Mouse (Mus musculus): Measurements from ENCODE around the gene Vopp1. TPM values are rescaled to one million over a fixed set of nuclear protein-coding genes. Genes with fewer than 3 reads are reported as not detected.
A peak's percentile ranks its signal among the peaks of the same experiment; 100 is the strongest.
"Not testable (repeated sequence)": the region's sequence is repeated elsewhere in the genome, so short reads cannot be mapped to it uniquely, and the experiment has no call there.

The Vopp1 gene
- 269 and 319 TPM in 2 replicates for total RNA-seq (2014; rRNA removed)
- polyA plus RNA-seq (2015; fragmentation: Nextera tagmentation; extraction: Ambion mirVana): 182 and 188 TPM in 2 replicates

DNA sequence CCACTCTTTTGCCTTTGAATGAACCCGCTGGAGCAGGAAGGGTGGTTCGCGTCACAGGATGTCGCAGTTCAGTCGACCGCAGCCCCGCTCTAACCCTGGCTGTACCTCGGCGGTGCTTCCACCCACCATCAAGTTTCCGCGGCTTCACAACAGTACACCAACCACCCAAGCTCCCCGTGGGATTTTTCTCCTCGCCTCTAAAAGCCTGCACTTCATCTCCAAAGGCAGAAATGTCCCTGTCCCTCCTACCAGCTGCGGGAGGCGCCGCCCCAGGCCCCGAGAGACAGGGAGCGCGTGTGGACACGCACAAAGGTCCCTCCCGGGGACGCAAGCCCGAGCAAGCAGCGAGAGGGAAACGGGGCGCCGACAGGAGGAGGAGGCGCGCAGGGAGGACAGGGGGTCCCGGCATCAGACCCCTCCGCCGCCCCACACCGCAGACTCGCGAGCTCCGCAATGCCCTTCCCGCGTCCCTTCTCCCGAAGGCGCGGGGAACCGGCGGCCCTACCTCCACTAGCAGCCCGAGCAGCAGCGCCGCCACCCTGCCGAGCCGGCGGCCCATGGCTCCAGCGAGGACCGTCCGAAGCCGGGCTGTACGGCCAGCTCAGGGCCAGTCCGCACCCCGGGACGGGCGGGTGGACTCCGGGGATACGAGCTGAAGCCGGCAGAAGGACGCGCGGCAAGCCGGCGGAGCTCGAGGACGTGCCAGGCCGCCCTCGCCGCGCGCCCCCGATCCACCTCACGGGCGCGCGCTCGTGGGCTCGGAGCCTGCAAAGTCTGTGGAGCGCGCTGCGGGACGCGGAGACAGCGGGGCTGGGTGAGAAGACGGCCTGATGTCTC lies at the start of gene Vopp1:
TSS of gene Vopp1 (minus strand) at position 738 of the 837 bp plus-strand sequence.
- Histone ChIP-seq H3K4me3 (ENCODE audit: low read depth, low read length) (peak within 1 kb of the TSS; percentile 98), H3K9me3 (ENCODE audit: low read length) (no peaks in the 10 kb centered on the region), H3K4me1 (ENCODE audit: insufficient read depth, low read length) (0 out of 2 replicates have a peak, but pooled peaks cover 3% of the 10 kb centered on the region), H3K9ac (replicated peaks; ENCODE audit: low read length, poor library complexity, severe bottlenecking) (peak within 1 kb of the TSS; percentile 99), H3K27me3 (ENCODE audit: insufficient read depth, low read length) (no peaks in the 10 kb centered on the region), H3K4me2 (ENCODE audit: low read depth, low read length, poor library complexity, severe bottlenecking) (peak within 1 kb of the TSS; percentile 66), H3K36me3 (ENCODE audit: insufficient read depth, low read length) (no peaks in the 10 kb centered on the region), H3K27ac (ENCODE audit: low read depth, low read length) (peak within 1 kb of the TSS; percentile 94)
- WGBS: under 1% methylated on average over 63 of the region's 87 CpGs
- DNase-seq (ENCODE audit: low spot score) (peak; percentile 85), ATAC-seq (ENCODE audit: low FRiP score) (peak; percentile 87)
- TF ChIP-seq CTCF (IDR thresholded peaks at IDR 0.05): peak; percentile 33; the same call in 1 of the 2 replicates

DNA sequence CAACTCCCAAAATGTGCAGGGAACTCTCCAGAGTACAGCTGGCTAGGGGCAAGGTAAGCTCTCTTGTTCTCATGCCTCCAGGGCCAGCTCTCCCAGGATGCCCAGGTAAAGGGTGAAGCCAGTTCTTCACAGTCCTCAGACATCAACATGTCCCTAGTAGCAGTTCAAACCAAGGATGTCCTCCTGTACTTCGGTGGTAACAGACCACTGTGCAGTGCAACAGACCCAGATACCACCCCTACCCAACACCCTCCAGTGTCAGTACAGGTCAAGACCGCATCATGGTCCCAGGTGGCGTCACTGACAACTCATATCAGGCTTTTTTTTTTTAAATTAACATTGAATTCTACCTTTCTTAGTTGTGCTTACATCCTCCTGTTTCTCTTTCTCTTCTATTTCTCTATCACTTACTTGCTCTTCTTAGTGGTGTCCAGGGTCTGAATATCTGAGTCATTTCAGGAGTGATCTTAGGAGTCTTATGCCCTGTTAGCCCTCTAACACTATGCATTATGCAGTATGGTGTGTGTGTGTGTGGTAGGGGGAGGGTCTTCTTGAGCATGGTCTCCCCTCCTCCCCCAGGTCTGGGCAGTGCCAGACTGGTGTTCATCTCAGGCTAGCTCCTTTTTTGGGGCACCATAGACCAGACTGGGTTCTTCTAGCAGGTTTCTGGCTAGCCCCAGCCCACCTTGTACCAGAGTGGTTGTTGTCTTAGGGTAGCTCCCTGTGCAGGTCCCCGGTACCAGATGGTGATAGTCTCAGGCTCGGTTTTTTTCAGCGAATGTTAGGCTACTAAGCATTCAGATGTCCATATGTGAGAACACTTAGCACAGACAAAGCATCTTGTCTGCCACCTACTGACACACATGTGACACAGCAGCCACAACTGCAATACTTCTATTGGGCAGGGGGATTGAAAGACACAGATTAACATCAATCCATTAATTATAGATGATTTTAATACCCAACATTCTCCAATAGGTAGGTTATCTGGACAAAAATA lies 34.4 kb upstream of the Vopp1 start:
- no peaks in the 10 kb centered on the region for H3K27me3 ChIP-seq (ENCODE audit: insufficient read depth, low read length)
- WGBS: 43% methylated on average over 6 of the region's 6 CpGs
- no peaks in the 10 kb centered on the region for H3K36me3 ChIP-seq (ENCODE audit: insufficient read depth, low read length)
- DNase-seq (ENCODE audit: low spot score) (peak; percentile 79), ATAC-seq (ENCODE audit: low FRiP score) (peak; percentile 83)
- TF ChIP-seq CTCF (IDR thresholded peaks at IDR 0.05): peak; percentile 86
- H3K4me1 ChIP-seq (ENCODE audit: insufficient read depth, low read length): no peaks in the 10 kb centered on the region
- H3K9ac ChIP-seq (replicated peaks; ENCODE audit: low read length, poor library complexity, severe bottlenecking): no peak overlapping the region
- H3K4me2 ChIP-seq (ENCODE audit: low read depth, low read length, poor library complexity, severe bottlenecking): 0 out of 2 replicates have a peak overlapping the region, but pooled peaks have one; percentile 22
- no peaks in the 10 kb centered on the region for H3K9me3 ChIP-seq (ENCODE audit: low read length)
- no peak overlapping the region for H3K27ac ChIP-seq (ENCODE audit: low read depth, low read length)
- no peak overlapping the region for H3K4me3 ChIP-seq (ENCODE audit: low read depth, low read length)

DNA sequence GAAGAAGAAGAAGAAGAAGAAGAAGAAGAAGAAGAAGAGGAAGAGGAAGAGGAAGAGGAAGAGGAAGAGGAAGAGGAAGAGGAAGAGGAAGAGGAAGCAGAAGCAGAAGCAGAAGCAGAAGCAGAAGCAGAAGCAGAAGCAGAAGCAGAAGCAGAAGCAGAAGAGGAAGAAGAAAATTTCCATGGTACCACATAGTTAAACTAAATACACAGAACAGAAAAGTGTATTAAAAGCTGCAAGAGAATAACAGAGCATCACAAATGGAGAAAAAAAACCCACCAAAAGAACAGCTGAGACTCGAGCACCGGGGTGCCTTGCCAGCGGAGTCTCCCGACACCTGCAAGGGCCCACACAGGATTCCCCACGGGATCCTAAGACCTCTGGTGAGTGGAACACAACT lies 26.2 kb upstream of the Vopp1 start:
- not testable (repeated sequence) for DNase-seq (ENCODE audit: low spot score); H3K4me3 ChIP-seq (ENCODE audit: low read depth, low read length); H3K9me3 ChIP-seq (ENCODE audit: low read length); ATAC-seq (ENCODE audit: low FRiP score); H3K27ac ChIP-seq (ENCODE audit: low read depth, low read length); H3K9ac ChIP-seq (replicated peaks; ENCODE audit: low read length, poor library complexity, severe bottlenecking); H3K4me1 ChIP-seq (ENCODE audit: insufficient read depth, low read length); H3K4me2 ChIP-seq (ENCODE audit: low read depth, low read length, poor library complexity, severe bottlenecking); H3K36me3 ChIP-seq (ENCODE audit: insufficient read depth, low read length); H3K27me3 ChIP-seq (ENCODE audit: insufficient read depth, low read length)
- 87% methylated on average over 5 of the region's 5 CpGs for WGBS

DNA sequence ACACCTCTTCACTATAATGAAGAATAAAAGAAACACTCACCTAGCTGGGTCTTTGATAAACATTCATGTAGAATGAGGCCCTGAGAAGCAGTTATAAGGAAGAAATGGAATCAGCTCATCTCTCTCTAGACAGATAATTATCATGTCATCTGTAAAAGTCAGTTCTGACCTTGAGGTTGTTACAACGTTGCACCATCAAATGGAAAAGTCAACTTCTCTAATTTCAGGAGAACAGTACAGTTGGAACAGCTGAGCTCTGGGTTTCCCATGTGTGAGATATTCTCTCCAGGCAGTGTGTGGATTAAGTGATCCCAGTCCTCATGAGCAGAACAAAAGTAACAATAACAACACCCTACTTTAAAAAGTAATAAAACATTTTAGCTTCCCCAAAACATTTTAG lies 25.3 kb upstream of the Vopp1 start, which contains the start of gene Vmn1r21:
TSS of gene Vmn1r21 (minus strand) at position 58 of the 400 bp plus-strand sequence.
- DNase-seq (ENCODE audit: low spot score): no peak
- Histone ChIP-seq H3K9ac (replicated peaks; ENCODE audit: low read length, poor library complexity, severe bottlenecking) (no peak within 1 kb of the TSS), H3K9me3 (ENCODE audit: low read length) (no peaks in the 10 kb centered on the region), H3K4me1 (ENCODE audit: insufficient read depth, low read length) (no peaks in the 10 kb centered on the region), H3K4me2 (ENCODE audit: low read depth, low read length, poor library complexity, severe bottlenecking) (no peak within 1 kb of the TSS), H3K27ac (ENCODE audit: low read depth, low read length) (no peak within 1 kb of the TSS), H3K4me3 (ENCODE audit: low read depth, low read length) (no peak within 1 kb of the TSS), H3K27me3 (ENCODE audit: insufficient read depth, low read length) (no peaks in the 10 kb centered on the region), H3K36me3 (ENCODE audit: insufficient read depth, low read length) (no peaks in the 10 kb centered on the region)
- no peak for ATAC-seq (ENCODE audit: low FRiP score)
- no peak for TF ChIP-seq CTCF (IDR thresholded peaks at IDR 0.05)
- WGBS: 65% methylated on average over 1 of the region's 1 CpGs

DNA sequence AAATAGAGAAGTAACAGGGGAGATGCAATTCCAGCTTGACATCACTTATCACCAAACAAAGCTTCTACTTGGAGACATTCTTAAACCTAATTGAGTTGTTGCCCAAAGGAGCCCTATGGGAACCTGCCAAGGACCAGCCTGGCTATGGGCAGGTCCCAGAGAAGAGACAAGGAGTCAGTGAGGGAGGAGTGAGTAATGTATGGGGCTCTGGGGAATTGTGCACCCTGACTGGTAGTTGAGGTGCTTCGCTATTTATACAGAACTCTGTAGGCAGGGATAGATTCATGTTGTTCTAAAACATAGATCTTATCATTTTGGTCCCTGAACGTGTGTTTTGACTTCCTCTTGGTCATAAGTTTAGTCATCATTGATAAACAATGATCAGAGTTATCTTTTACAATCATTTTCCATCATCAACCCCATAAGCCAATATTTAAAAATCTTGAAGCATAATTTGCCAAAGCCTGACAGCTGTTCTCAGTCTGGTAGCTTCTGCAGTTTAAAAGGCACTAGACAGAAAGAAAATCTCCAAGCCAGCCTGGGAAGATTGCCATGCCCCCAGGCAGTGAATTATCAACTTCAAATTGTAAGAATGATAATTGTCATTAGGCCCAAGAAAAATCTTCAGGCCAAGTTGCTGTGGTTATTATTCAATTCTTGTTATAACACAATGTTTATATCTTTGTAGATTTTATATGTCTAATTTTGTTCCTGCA lies 14.9 kb upstream of the Vopp1 start:
- no peak overlapping the region for H3K4me2 ChIP-seq (ENCODE audit: low read depth, low read length, poor library complexity, severe bottlenecking)
- H3K27me3 ChIP-seq (ENCODE audit: insufficient read depth, low read length): no peaks in the 10 kb centered on the region
- H3K9me3 ChIP-seq (ENCODE audit: low read length): no peaks in the 10 kb centered on the region
- DNase-seq (ENCODE audit: low spot score): peak; percentile 54
- no peak for TF ChIP-seq CTCF (IDR thresholded peaks at IDR 0.05)
- no peak for ATAC-seq (ENCODE audit: low FRiP score)
- no peak overlapping the region for H3K4me3 ChIP-seq (ENCODE audit: low read depth, low read length)
- no peak overlapping the region for H3K9ac ChIP-seq (replicated peaks; ENCODE audit: low read length, poor library complexity, severe bottlenecking)
- H3K27ac ChIP-seq (ENCODE audit: low read depth, low read length): no peak overlapping the region
- WGBS: 78% methylated on average over 2 of the region's 2 CpGs
- H3K36me3 ChIP-seq (ENCODE audit: insufficient read depth, low read length): no peaks in the 10 kb centered on the region
- H3K4me1 ChIP-seq (ENCODE audit: insufficient read depth, low read length): no peaks in the 10 kb centered on the region

All from midbrain, postnatal 0 days (tissue).